Mouse (Mus musculus) gastrocnemius, postnatal 4 days (tissue): Measurements from ENCODE around the gene Dnajb12. TPM values are rescaled to one million over a fixed set of nuclear protein-coding genes. Genes with fewer than 3 reads are reported as not detected.

Experiments
- DNase-seq, 2 experiments: peaks; one replicate each; pipeline ENCODE4 v3.0.0; 2021 to 2022; ENCODE audit warnings: low spot score in 2 of 2, mixed read lengths in 2 of 2
- long read RNA-seq, 2 experiments: library from polyadenylated mRNA; stranded (forward); transcript quantifications; one replicate each; pipeline ENCODE4 v2.0.0; 2021
- total RNA-seq, 2 experiments: library from RNA; stranded (reverse); gene quantifications; 2 replicates each; pipeline ENCODE4 v1.2.3; 2021

Dnajb12 gene
- 10 to 100 TPM; 45.0 to 51.3 TPM for total RNA-seq
- long read RNA-seq, experiment 1, transcript Dnajb12-204 (9 exons, 3,070 nt), result minor isoform, 25 of 94 reads
- long read RNA-seq, experiment 1, transcript Dnajb12-205 (9 exons, 3,041 nt), result major isoform, 37 of 94 reads
- long read RNA-seq, experiment 1, transcript Dnajb12-201 (9 exons, 2,238 nt), result minor isoform, 19 of 94 reads
- long read RNA-seq, experiment 1, partial matches to known transcripts, result 4 of 94 reads
- long read RNA-seq, experiment 1, other reads (novel, unspliced or antisense), result 8 of 94 reads
- long read RNA-seq, experiment 2, transcript Dnajb12-205 (9 exons, 3,041 nt), result major isoform, 38 of 93 reads
- long read RNA-seq, experiment 2, transcript Dnajb12-201 (9 exons, 2,238 nt), result minor isoform, 20 of 93 reads
- long read RNA-seq, experiment 2, transcript Dnajb12-204 (9 exons, 3,070 nt), result minor isoform, 23 of 93 reads
- long read RNA-seq, experiment 2, partial matches to known transcripts, result 4 of 93 reads
- long read RNA-seq, experiment 2, other reads (novel, unspliced or antisense), result 8 of 93 reads

- peak; percentile 91 to 94 for DNase-seq
Measured at GRCm38 (mm10) chr10:59879255-59880028, at the start of gene Dnajb12. Gene Dnajb12, plus strand, starts transcription at chr10:59879556.

- no peak for DNase-seq
Measured at GRCm38 (mm10) chr10:59829886-59830285, 49.5 kb upstream of the Dnajb12 start.

GRCm38 (mm10) chr10:59831950-59832349 lies 47.4 kb upstream of the Dnajb12 start:
- no peak for DNase-seq

- no peak for DNase-seq
Measured at GRCm38 (mm10) chr10:59835301-59836155, 43.8 kb upstream of the Dnajb12 start.

- DNase-seq, result no peak
Measured at GRCm38 (mm10) chr10:59837490-59837889, 41.9 kb upstream of the Dnajb12 start.

GRCm38 (mm10) chr10:59841434-59841833 lies 37.9 kb upstream of the Dnajb12 start:
- no peak for DNase-seq

GRCm38 (mm10) chr10:59843125-59843524 lies 36.2 kb upstream of the Dnajb12 start:
- no peak for DNase-seq

- no peak for DNase-seq
Measured at GRCm38 (mm10) chr10:59844686-59845085, 34.7 kb upstream of the Dnajb12 start.

GRCm38 (mm10) chr10:59846416-59846815 lies 32.9 kb upstream of the Dnajb12 start:
- no peak for DNase-seq

- DNase-seq, result no peak
Measured at GRCm38 (mm10) chr10:59848079-59848877, 31.1 kb upstream of the Dnajb12 start.

- DNase-seq, result no peak
Measured at GRCm38 (mm10) chr10:59848953-59849352, 30.4 kb upstream of the Dnajb12 start.

- no peak for DNase-seq
Measured at GRCm38 (mm10) chr10:59849371-59849770, 30.0 kb upstream of the Dnajb12 start.

- DNase-seq, result no peak
Measured at GRCm38 (mm10) chr10:59857157-59857556, 22.2 kb upstream of the Dnajb12 start.

GRCm38 (mm10) chr10:59860684-59861083 lies 18.7 kb upstream of the Dnajb12 start:
- DNase-seq, result no peak

GRCm38 (mm10) chr10:59861201-59861600 lies 18.2 kb upstream of the Dnajb12 start:
- DNase-seq, result no peak

GRCm38 (mm10) chr10:59862816-59863440 lies 16.4 kb upstream of the Dnajb12 start:
- no peak for DNase-seq

- DNase-seq, result no peak
Measured at GRCm38 (mm10) chr10:59863620-59864019, 15.7 kb upstream of the Dnajb12 start.

- no peak for DNase-seq
Measured at GRCm38 (mm10) chr10:59864232-59864875, 15.0 kb upstream of the Dnajb12 start.
